Mouse (Mus musculus): ENCODE data around the gene Elavl3.

The Elavl3 gene

DNA sequence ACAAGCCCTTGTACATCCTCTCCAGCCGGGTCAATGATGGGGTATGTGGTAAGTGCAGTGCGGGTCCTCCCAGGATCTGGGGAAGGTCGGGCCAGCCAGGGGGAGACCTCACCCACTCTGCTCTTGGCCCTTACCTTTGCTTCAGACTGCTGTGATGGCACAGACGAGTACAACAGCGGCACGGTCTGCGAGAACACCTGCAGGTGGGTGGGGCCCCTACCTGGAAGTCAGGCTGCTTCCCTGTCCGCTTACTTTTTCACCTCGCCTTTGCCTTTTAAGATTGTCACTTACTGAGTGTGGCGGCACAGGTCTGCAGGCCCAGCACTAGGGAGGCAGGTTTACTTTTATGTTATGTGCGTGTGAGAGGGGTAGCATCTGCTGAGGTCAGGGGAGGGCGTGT, 47.3 kb downstream of the Elavl3 start:
- DNase-seq (ENCODE audit: low spot score in 2 of 2): no peak

DNA sequence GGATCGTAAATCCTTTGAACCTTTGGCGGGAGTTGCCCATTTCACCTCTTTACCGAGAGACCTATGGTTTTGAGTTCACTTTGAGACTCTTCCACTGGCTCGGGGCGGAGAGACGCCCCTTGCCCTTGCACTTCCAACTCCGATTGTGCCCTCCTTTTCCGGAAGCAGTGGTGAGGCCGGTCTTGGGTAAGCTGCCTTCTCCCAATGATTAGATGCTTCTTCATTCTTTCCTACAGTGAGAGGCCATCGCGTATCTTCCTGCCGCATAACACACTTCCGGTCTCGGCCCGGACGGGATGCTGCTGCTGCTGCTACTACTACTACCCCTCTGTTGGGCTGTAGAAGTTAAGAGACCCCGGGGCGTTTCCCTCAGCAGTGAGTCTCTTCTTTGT, 48.7 kb downstream of the Elavl3 start:
- no peak for DNase-seq (ENCODE audit: low spot score in 2 of 2)

DNA sequence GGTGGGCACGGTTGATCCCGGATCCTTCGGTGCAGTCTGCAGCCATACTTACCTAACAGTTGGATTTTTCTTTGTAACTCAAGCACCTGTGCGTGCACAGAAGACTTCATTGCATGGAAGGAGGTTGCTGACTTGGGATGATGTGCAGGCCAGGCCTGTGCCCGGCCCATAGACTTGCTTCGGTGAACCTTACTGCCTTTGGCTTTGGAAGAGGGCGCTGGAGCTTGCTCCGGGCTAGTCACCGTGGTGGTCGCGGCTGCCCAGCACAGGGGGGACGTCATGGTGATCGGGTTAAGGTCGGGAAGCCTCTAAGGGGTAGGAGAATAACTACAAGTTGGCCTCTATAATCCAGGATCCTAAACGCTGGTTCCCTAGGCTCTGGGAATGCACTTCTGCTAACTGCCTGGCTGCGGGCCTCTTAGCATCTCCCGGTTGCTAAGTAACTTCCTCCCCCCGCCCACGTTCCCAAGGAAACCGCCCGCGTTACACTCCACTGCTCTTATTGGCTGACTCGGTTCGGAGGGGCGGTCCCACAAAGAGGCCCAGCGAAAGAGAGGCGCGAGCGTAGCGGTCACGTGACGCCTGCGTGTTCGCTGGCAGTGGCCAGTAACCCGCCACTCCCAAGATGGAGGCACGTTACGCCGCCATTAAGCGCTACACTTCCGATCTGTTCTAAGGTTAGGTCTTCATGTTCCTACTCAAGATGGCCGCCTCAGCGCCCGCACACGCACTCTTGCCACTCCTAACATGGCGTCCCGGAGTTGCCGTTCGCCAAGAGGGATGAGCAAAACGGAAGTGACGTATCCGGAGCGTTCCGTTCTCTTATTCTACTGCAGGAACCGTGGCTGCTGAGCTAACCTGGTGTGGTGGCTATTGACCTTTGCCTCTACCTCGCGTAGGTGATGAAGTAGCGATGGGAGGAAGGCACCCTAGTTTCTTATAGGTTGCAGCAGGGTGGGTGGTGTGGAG, 49.3 kb downstream of the Elavl3 start, which contains the start of the genes Ccdc151 and Prkcsh:
TSS of gene Ccdc151 (minus strand) at position 441 of the 969 bp plus-strand sequence.
TSS of gene Prkcsh (plus strand) at position 613 of the 969 bp plus-strand sequence.
- DNase-seq (ENCODE audit: low spot score in 2 of 2): peak; percentile 96 to 98

DNA sequence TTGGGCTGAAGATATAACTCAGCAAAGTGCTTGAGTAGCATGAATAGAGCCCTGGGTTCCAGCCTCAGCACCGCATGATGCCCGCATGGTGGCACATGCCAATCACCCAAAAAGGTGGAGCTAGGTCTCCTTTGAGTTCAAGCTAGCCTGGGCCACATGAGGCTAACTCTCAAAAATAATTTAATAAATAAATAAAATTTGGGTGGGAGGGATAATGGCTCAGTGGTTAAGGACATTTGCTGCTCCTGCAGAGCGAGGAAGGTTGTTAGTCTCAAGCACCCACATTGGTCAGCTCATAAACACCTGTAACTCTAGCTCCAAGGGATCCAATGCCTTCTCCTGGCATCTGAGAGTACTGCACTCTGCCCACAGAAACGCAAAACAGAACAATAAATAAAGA, 50.2 kb downstream of the Elavl3 start:
- DNase-seq (ENCODE audit: low spot score in 2 of 2): no peak

DNA sequence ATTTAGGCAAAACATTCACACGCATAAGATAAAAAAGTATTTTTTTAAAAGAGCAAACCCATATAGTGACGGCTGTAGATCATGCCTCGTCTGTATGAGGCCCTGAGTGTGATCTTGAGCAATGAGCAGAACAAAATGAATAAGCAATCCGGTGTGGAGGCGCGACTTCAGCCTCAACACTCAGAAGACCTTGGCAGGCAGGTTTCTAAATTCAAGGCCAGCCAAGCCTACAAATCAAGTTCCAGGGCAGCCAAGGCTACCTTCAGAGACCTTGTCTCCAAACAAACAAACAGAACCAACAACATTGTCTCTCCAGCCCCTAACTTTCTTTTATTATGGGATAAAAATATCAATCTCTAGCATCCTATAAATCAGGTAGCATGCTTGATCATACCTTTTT, 51.5 kb downstream of the Elavl3 start:
- DNase-seq (ENCODE audit: low spot score in 2 of 2): no peak

DNA sequence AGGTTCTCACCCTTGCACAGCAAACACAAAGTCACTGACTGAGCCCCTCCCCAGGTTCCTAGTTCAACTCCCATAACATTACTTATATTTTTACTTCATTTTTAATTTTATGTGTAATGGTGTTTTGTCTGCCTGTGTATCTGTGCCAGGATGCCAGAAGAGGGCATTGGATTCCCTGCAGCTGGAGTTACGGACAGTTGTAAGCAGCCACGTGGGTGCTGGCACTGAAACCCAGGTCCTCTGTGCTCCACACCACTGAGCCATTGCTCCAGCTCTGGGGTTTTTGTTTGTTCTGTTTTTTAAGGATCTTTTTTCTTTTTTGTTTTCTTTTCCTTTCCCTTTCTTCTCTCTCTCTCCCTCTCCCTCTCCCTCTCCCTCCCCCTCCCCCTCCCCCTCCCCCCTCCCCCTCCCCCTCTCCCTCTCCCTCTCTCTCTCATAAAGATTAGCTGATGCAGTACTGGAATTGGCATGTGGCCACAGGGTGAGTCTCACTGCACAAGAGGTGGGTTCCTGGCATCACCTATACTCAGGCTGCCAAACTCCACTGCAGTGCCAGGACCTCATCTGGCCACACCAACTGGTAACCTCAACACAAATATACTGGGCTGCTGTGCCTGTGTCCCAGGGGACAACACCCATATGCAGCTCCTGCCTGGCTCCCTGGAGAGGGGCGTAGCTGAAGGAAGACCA, 55.5 kb downstream of the Elavl3 start:
- DNase-seq (ENCODE audit: low spot score in 2 of 2): no peak

DNA sequence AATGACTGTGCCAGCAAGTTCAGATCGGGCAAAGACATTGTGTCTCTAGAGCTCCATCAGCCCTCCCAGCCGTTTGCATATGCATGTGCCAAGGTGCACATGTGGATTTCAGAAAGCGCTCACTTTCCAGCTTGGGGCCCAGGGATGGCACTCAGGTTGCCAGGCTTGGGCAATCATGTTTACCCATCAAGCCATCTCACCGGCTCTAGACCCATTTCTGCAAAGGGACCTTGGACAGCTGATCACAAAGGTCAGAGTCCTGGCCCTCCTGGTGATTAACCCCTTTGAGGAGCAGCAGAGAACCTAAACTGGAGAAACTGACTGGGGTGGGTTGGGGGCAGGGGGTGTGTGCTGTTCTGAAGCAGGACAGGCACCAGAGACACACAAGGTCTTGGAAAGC, 59.6 kb downstream of the Elavl3 start:
- DNase-seq (ENCODE audit: low spot score in 2 of 2): no peak

DNA sequence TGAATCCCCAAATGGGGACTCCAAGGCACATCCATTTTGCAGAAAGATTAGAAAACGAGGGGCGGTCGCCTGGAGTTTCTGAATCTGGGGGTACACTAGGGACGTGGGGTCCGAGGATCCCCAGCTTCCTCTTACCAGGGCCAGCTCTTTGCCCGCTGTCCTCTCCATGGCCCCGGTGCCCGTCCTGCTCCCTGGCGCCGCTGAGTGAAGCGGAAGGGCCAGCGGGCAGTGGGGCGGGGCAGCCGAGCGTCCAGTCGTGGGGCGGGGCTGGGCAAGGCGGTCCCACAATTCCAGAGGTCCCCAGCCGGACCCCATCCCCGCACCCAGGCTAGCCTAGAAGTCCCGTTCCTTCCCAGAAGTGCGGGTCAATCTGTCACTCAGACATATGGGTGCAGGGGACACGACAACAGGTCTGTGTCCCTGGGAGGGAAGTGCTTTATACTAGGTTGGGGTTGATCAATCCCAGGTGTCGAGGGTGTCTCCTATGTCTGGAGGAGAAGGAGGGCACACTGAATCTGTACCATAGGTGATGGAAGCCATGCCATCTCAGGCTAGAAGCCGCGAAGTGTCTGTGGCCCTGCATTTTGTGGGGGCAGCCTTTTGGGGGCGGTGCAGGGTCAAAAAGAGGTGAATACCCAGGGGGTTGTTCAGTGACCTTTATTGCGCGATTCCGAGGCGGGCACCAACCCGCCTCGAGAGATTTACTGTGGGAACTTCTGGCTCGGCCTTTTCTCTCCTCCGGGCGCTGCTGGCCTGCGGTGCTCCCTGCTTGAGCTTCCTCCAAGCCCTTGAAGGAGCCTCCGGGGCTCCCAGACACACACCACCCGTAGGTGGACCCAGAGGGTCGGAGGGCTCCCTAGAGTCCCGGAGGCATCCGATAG, 62.4 kb downstream of the Elavl3 start, which contains the start of gene Rgl3:
TSS of gene Rgl3 (minus strand) at position 217 of the 881 bp plus-strand sequence.
- DNase-seq (ENCODE audit: low spot score in 2 of 2): no peak

DNA sequence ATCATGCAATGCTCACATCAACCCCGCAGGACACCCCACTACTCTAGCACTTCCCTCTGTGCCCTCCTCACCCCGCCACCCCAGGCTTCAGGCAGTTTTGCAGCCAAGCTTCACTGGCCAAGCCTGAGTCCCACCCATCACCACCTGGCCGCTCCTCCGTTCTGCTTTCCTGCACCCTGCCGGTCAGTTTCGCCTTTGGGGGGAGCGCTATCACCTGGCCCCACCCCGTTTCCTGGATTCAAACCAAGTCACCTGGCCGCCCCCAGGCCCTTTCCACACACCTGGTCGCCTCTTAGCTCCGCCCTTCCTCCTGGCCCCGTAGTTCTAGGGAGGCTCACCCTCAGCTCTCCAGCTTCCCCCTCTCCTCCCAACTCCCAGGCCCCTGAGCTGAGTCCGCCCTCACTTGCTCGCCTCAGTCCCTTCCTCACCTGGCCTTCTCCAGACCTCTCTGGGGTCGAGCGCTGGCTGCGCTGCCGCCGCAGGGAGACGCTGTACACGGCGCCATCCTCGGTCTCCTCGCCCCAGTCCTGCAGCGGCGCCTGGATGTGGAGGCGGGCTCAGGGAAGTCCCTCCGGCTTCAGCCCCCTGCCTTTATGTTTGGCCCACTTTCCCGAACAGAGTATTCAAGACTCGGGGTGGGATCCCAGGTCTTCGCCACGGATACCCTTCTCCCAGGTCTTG, 63.3 kb downstream of the Elavl3 start:
- DNase-seq (ENCODE audit: low spot score in 2 of 2): no peak

DNA sequence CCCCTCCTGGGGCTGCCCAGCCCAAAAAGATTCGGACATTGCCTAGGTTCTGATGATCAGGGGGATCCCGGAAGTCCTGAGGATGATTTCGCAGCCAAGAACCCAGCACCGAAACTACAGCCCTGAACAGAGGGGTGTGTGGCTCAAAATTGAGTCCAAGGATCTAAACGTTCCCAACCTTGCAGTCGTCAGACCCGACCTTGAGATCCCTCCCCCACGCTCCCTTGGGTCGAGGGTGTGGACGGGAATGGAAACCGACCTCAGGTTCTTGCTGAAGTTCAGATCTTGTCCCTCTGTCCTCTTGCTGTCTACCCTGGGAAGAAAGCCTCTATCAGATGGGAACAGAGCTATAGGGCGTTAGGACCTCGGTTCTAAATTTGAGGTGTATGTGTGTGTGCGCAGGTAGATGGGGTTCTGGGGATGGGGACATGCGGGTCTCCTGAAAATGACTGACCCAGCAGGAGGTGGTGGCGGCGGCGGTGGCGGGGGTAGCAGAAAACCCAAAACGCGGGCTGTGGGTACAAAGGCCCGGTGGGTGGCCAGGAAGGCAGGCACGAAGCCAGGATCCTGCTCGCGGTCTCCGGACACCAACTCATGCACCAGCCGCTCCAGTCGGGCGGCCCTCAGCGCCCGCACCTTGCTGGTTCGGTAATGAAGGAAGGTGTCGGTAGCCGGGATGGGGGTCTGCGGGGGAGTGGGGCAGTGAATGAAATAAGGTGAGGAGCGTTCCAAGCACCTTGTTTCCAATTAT, 64.1 kb downstream of the Elavl3 start:
- no peak for DNase-seq (ENCODE audit: low spot score in 2 of 2)

DNA sequence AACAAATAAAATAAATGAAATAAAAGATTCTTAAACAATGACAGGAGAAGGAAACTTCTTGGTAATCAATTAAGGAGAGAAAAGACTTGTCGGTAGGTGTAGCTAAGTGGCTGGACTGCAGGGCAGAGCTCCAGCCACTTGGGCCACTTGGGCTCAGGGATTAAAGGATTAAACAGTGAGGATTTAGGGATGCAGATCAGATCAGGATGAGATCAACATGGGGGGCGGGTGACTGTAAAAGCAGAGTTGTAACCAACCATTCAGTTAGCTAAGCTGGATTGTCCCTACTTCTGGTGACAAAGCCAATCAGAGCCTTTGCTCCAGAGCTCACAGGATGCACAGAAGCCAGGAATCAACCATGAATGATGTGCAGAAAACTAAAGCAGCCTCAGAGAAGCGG, 67.9 kb downstream of the Elavl3 start:
- DNase-seq (ENCODE audit: low spot score in 2 of 2): no peak

DNA sequence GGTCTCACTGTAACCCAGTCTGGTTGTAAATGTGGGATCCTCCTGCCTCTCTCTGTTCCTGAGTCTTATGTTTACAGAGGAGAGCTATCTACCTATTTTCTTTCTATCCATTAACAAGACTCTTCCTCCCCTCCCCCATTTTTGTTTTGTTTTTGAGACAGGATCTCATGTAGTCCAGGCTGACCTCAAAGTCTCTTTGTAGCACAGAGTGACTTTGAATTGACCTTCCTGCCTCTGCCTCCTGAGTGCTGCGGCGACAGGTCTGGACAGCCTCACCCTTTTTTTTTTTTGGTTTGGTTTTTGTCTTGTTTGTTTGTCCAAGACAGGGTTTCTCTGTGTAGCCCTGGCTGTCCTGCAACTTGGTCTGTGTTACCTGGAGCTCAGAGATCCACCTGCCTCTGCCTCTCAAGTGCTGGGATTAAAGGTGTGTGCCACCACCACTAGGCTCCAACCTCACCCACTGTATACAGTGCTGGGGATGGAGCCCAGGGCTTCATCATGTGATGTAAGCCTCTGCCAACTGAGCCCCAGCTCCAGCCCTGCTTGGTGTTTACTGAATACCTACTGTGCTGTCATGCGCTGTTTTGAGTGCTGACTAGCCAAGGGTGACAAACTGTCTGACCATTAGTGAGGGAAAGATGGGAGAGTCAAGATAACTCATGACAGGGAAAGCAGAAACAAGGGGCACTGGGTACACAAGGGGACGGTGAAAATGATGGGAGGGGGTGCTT, 73.3 kb downstream of the Elavl3 start:
- DNase-seq (ENCODE audit: low spot score in 2 of 2): no peak

DNA sequence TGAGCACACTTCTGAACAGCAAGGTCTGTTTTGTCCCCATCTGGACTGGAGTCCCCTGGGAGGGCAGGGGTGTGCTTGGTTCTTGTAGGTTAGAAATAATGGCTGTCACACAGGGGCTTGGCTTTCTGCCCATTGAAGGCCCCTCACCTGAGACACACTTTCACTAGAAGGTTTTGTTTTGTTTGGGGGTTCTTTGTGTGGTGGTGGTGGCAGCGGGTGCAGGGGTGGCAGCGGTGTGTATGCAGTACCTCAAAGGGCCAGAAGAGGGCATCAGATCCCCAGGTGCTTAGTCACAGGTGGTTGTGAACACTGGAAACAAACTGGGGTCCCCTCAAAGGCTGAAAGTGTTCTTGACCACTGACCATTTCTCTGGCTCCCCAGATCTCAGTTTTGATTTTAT, 73.9 kb downstream of the Elavl3 start:
- no peak for DNase-seq (ENCODE audit: low spot score in 2 of 2)

DNA sequence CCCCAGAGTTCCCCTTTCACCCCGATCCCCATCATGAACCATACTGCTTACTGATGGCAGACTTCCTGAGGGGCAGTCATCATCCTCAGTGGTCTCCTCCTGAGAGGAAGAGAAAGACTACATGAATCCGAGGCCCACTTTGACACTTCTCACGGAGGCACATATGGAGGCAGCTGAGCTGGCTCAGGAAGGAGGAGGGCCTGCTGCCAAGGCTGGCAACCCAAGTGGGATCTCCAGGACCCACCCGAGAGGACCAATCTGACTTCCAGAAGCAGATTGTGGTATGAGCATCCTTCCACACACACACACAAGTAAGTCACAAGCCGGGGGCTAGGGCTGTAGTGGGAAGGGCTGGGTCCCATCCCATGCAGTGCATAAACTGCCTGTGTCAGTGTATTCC, 74.5 kb downstream of the Elavl3 start:
- DNase-seq (ENCODE audit: low spot score in 2 of 2): no peak

DNA sequence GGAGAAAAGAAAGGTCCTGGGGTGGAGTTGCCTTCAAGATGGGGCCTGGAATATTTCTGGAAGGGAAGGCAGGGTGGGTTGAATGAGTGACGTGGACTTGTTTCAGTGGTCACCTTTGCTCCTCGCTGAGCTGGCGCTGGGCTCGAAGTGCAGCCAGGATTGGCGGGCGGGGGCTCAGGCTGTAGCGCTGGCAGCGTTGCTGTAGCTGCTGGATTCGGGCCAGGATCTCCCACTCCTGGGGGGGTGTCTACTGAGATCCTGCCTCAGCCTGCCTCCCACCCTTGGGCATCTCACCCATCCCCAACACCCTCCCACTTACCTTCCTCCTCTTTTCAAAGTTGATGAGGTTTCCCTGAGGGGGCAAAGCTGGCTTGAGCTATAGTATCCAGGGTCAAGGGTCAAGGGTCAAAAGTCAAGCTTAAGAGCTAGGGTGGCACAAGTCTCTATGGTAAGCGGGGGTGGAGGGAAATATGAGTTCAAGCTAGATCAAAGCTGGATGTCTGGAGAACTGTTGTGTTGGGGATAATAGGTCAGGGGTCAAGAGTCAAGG, 75.1 kb downstream of the Elavl3 start:
- DNase-seq (ENCODE audit: low spot score in 2 of 2): no peak

DNA sequence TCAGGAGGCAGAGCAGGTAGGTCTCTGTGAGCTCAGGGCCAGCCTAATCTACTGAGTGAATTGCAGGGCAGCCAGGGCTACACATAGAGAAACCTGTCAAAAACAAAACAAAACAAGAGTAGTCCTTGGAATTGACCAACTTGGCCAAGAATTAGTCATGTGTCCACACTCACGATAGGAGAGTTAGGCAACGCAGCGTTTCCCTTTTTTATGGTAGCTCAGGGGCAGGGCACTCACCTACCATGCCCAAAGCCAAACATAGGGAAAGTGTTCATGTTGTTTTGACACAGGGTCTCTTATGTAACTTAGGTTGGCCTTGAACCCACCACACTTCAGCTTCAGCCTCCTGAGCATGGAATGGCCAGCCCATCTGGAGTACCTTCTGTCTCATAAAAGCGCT, 82.5 kb downstream of the Elavl3 start:
- DNase-seq (ENCODE audit: low spot score in 2 of 2): no peak

DNA sequence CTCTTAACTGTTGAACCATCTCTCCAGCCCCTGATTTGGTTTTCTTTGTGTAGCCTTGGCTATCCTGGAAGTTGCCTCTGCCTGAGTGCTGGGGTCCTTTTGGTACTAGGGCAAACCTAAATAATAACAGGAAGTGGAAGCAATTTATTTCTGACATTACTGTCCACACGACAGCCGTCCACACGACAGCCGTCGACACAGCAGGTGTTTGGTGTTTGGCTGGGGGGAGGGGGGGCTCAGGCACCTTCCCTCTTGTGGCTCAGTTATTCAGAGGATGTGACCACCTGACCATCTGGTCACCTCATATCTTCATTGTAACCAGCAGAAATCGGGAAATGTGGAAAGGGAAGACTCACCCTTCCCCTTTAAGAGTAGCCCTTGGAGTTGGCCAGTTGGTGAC, 82.9 kb downstream of the Elavl3 start:
- no peak for DNase-seq (ENCODE audit: low spot score in 2 of 2)
